Mouse (Mus musculus): ENCODE results near the gene Map7.
A peak's percentile ranks its signal among the peaks of the same experiment; 100 is the strongest.

The Map7 gene

DNA sequence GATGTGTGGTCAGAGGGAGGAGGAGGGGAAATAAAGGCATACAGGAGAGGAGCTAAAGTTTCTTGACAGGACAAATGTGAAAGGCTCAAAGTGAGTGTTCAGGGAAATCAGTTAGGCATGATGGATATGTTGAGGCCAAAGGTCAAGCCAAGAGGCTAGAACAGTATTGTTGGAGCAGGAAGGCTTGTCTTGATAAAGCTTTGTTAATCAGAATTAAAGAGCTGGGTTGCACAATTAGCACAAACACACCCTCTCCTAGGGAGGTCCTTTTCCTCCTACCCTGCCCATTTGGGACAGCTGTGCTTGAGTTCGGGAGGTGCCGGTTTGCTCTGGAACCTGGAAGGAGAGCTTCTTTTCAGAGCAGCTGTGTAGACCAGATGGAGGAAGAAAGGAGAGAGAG lies 5.2 kb downstream of the Map7 start:
- no peak for DNase-seq (ENCODE audit: low spot score)

DNA sequence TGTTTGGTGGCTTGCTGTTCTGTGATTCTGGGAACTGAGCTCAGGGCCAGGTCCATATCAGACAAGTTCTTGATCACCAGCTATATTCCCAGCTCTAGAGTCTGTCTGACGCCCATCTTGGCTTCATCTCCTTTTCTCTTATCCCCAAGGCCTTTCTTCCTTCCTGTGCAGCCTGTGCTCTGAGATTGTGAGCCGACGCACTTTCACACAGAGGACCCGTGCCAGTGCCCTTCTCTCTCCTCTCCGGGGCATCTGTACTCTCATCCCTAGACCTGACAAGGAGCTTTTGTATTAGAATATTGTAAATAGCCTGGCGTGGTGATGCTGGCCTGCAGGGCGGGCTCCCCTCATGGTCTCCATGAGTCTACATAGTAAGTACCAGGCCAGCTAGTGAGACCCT lies 7.1 kb downstream of the Map7 start:
- no peak for DNase-seq (ENCODE audit: low spot score)

DNA sequence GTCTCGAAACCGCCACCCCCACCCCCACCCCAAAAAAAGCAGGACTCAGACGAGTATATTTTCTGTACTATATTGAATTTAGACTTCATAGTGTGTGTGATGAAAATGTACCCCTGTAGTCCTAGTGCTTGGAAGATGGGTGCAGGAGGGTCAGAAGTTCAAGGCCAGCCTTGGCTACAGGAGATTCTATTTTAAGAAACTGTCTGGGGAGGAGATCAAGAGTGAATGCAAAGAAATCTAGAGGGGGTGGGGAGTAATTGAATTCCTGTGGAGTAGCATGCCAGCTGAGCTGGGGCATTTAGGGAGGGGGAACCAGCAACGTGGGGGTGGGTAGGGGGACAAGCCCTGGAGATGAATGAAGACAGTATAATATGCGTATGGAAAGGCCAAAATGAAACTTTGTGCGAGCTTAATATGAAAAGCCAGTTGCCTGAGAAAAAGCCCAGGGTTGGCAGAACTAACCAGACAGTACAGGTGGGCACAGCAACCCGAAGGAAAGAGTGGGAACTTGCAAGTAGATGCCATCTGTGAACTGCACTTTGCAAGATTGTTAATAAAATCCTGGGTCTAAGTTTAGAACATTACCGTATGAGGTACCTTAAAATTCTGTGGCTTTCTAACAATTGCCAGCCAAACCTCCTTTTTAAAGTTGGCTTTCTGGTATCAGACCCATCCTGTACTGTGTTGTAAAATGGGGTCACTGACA lies 8.9 kb downstream of the Map7 start:
- DNase-seq (ENCODE audit: low spot score) = no peak

DNA sequence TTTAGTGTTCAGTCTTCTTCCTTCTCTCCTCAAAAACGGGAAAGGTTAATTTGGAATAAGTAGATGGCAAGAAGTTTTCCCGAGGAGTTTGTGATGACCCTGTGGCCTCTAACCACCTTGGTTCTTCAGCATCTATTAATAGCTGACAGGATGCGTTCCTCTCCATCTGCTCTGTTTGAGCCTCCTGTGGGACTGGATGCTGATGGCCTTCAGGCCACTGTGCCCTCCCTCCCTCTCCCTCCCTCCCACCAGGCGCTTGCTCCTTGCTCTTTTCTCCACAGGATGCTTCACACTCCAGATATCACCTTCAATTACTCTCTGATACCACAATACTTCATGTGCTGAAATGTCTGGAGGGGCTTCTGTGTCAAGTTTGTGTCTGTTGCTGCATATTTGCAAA lies 10.5 kb downstream of the Map7 start:
- no peak for DNase-seq (ENCODE audit: low spot score)

DNA sequence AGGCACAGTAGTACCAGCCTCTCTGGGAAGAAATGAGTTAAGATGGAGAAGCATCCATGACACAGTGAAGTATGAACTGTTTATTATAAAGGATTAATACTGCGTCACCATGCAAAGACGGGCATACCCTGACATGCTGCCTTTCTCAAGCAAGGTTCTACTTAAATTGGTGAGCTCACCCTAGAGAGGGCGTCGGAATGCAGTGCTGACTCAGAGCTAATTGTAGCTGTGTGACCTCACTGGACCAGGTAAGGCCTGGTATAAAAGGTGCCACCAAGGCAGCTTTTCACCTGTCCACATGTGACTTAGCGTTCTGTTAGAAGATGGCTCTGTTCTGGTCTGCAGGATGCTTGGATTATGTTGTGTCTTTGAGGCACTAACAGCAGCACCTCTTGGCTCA lies 11.0 kb downstream of the Map7 start:
- no peak for DNase-seq (ENCODE audit: low spot score)

DNA sequence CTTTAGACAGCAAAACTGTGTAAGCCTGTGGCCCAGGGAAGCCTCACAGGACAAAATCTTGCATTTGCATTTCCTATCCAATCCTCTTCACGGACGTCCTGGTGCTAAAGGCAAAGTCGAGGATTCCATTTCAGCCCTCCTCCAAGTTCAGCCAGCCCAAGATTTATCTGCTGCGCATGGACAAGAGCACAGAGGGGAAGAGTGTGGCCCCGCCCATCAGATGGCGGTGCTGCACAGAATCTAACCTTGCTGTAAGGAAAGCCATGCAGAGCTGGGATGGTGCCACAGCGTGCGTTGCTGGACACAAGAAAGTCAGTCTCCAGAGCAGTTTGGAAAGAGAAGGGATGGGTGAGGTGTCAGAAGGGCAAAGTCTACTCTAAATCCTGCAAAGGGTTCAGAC lies 12.6 kb downstream of the Map7 start:
- no peak for DNase-seq (ENCODE audit: low spot score)

DNA sequence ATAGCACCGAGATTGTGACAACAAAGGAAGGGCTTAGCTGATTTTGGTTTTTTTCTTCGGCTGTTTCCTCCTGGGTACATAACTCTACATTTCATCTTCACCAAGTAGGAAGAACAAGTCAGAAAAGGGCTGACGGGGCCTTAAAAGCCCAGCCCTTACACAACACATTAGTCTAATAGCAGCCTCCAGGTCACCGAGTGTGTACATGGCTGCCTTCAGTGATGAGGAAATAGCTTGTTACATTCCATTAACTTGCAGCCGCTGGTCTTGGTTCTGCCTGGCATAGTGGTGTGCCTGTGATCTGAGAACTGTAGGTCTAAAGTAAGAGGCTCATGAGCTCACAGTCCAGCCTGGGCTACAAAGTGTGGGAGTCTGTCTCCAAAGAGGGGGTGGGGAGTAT lies 16.5 kb downstream of the Map7 start:
- no peak for DNase-seq (ENCODE audit: low spot score)

DNA sequence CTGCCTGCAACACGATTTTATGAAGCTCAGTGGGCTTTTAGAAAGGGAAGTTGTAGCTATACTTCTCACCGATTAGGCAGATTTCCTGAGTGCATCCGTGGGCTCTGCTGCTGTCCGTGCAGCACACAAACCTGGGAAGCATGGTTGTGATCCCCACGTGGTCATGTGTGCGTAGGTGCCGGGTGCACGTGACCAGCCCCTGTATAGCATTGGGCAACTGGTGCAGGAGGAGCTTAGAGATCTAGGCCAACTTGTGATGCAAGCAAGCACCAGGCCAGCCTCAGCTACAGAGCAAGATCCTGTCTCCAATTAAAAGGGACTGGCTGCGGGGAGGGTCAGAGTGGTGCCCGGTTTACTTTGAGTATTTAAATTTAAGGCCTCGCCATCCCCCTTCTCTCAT lies 18.5 kb downstream of the Map7 start:
- no peak for DNase-seq (ENCODE audit: low spot score)

DNA sequence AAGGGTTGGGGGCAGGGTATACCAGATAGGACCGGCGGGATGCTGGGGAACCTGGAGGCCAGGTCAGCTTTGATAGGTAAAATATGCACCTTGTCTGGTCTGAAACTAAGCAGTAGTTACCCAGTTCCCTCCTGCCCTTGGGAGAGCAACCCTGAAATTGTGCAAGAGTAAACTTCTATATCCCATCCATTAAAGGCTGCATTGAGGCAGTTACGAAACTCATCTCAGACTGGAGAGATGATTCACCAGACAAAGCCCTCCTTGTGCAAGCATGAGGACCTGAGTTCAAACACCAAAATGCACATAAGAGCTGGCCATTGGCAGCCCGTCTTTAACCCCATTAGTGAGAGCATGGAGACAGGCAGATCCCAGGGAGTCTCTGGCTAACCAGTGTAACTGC lies 19.2 kb downstream of the Map7 start:
- no peak for DNase-seq (ENCODE audit: low spot score)

DNA sequence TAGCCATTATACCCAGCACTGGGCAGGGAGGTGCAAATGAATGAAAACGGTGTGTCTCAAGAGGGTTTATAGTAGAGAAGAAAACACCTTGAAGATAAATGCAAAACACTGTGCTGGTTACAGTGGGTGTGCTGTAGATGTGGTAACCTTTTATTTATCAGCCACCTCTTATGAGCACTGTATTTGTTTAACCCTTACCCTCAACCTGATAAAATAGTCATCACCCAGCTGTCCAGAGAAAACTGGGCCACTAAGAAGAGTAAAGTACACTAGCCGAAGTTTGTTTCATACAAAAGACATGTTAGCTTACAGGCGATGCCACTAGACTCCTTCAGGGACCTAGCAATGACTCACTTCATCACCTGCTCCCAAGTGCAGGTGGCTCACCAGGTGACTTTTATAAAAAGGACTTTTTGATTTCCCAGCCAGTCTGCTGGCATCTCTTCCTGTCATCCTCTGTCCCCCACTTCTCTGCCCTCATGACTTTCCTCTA lies 21.0 kb downstream of the Map7 start:
- DNase-seq (ENCODE audit: low spot score) = no peak

DNA sequence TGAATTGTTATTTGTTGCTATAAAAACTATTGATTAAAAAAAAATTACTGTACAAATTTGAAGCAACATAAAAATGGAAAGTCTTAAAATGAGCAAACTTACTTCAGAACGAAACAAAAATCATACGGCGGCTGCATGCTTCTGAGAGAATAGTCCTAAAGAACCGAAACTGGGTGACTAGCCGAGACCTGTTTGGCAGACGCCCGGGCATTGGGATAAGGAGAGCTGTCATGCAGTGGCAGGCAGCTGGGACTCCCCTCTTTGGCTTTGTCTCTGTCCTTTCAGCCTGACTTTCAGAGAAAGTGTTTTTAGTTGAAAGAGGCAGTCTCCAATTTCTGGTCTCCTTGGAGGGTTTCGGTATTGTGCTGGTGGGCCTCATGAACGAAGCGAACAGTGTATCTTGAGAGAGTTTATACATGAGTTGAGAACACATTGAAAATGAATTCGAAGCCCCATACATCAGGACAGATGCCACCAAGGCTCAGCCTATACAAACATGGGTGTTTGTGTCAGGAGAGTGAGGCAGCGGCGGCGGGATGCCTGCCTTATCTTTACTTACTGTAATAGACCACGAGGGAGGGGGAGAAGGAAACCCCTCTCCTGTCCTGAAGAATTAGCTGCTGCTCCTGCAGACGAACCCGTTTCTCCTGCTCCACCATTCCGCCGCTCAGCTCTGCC lies 21.8 kb downstream of the Map7 start:
- DNase-seq (ENCODE audit: low spot score) = no peak

DNA sequence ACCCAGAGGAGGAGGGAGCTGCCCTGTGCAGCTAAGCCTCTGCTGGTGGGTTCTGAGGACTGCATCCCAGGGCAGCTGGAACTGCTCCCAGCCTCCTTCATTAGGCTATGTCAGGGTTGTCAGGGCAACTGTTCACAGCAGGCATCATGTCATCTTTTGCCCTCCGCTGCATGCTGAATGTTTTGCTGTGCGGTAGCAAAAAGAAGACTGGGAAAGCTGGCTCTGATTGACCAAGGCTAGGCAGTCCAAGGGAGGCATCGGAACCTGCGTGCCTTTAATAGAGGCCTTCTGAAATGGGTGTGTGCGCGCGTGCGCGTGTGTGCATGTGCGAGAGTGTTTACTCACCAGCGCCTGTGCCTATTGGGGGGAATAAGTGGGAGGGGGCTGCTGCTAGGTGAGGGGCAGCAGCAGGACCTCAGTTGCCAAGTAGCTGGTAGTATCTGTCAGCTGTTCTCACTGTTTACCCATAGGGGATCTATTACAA lies 22.4 kb downstream of the Map7 start:
- no peak for DNase-seq (ENCODE audit: low spot score)

DNA sequence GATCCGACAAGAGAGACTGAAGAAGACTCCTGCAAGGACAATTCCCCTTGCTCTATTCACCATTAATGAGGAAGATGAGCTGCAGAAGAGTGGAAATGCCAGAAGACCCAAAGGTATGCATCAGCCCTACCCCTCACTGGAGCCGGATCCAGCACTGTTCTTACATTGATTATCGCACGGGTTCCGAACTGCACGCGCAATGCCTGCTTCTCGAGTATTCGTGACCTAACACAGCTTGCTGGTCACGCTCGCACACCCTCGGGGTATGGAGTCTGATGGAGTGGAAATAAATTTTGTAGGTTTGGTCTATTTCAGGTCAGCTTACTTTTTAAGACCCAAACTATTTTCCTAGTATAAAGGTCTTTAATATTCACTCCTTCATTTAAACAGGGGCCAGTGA lies 22.9 kb downstream of the Map7 start:
- DNase-seq (ENCODE audit: low spot score) = no peak

DNA sequence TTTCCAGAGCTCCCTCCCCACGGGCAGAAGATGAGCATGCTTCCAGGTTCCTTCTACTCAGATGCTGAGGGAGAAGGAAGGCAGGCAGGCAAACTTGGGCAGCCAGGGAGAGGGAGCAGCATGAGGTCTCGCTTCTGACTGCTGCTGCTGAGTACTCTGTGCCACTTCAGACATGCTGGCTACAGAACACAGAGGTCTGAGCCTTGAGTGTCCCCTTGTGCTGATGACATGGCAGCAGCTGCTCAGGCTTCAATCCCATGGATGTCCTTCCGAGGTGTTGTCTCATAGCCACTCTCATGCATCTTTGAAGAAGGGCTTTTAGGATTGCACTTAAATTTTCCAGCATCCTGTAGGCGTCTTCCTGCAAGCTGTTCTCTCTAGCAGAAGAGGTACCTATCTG lies 23.5 kb downstream of the Map7 start:
- DNase-seq (ENCODE audit: low spot score) = no peak

DNA sequence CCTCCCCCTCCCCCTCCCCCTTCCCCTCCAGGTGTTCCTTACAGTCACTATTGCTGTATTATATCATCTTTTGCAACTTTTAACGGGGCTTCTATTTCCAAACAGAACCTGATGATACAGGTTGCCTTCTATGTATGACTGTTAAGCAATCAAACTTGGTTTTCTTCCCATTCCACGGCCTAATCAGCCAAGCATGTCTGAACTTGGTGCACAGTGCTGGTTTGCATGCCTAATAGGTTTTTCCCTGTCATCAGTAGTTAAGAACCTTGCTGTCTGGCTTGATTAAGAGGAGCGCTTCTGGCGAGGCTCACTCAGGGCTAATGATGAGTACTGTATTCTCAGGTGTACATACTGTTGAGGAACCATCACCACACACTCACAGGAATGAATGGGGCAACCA lies 25.5 kb downstream of the Map7 start:
- no peak for DNase-seq (ENCODE audit: low spot score)

DNA sequence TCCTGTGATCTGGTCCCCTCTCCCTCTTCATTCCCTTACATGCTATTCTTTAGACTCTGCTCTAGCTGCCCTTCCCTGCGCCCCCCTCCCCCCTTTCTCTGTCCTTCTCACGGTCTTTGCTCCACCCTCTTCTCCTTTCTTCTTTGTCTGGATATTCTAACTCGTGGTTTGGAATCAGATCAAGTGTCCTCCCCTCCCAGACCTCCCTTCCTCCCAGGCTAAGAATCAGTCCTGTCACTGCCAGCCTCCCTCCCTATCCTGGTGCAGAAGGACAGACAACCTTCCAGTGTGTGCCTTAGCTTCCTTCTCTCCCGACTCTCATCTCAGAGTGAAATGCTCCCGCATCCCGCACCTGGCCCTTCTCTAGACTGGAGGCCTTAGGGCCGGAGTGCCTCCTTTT lies 27.8 kb downstream of the Map7 start:
- no peak for DNase-seq (ENCODE audit: low spot score)

DNA sequence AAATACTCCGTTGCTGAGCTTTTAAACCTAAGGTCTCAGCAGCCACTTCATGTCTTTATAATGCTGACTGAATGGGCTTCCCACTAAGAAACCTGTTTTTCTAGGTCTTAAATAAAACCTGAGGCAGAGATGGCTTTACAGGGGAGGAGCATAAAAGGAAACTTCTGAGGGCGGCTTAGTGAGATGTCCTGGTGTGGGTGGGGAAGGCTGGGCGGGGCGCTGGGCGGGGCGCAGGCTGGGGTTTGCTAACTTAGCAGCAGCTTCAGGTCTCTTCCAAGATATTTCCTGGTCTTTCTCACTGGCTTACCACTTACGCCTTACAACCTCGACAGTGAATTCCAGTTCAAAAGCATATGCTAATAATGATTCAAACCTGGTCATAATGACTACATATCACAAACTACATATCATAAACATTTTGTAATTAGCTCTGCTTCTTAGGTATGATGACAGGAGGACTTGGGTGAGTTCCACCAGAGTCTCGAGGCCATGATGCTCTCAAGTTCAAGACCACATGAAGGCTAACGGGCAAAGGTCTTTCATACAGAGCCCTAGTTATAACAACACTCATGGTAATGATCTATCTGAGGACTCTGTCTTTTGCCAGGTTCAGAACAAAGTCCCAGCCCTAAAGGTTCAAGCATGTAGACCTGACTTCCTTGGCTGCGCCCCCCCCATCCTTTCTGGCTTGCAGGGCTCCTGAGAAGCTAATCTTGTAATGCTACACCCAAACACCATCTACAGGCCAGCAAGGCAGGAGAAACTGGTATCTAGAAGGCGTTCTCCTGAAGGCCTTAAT lies 30.7 kb downstream of the Map7 start:
- DNase-seq (ENCODE audit: low spot score) = peak; percentile 67

DNA sequence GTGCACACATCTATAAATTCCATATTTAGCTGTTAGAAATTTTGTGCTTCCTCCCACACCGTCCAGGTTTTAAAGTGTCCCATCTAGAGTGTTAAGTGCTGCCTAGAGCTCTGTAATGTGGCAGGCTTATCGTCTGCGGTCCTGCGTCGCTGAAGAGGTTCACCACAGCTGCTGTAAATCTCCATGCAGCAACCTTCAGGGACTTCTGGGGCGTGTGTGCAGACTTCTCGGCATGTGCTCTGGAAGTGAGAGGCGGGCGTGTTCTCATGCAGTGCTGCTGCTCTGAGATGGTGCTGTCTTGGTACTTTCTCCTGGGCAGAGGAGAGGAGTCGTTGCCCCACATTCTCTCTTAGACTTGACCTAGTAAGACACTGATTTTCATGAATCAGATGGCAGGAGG lies 32.9 kb downstream of the Map7 start:
- no peak for DNase-seq (ENCODE audit: low spot score)

DNA sequence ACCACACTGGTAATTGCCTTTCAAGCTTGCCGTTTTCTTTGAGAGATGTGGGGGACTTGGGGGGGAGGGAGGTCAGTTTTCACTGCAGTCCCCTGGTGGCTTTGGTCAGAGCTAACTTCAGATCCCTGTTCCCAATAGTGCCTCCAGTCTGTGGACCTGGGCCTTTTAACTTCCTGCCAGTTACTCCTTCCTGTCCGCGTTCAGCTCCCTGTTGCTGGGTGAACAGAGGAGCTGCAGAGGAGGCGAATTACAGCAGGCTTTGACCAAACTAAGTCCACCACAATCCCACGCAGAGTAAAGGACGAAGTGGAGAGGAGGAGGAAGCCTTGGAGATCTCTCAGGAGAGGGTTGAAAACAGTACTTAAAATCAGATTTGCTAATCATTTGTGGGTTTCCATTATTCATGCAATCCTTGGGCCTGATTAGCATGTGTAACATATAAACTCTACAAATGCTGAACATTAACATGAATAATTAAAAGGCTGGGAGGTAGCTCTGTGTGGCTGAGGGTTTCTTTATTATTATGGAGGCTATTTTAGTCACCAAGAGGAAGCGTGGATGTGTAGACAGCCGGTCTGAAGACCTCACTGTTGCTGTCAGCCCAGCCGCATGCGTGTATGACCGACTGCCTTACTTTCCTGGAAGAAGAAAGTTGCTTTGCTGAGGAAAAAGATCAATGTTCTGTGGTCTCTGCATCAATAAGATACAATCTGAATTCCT lies 33.6 kb downstream of the Map7 start:
- no peak for DNase-seq (ENCODE audit: low spot score)

DNA sequence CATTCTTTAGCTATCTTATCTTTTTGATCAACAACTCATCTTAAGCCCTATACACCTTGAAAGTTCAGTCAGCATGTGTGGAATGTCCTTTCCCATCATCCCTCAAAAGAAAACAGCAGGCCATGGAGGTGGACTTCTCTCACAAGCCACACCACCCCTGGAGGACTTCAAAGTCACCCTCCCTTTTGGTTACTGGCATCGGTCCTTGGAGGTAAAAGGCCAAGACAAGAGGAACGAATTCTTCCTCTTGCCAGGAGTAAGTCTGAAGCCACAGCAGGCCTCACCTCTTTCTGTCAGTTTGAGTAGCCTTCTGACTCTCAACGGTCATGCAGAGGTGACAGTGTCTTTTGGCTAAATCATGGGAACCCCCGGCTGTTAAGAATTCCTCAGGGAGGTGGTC lies 36.1 kb downstream of the Map7 start:
- DNase-seq (ENCODE audit: low spot score) = no peak

DNA sequence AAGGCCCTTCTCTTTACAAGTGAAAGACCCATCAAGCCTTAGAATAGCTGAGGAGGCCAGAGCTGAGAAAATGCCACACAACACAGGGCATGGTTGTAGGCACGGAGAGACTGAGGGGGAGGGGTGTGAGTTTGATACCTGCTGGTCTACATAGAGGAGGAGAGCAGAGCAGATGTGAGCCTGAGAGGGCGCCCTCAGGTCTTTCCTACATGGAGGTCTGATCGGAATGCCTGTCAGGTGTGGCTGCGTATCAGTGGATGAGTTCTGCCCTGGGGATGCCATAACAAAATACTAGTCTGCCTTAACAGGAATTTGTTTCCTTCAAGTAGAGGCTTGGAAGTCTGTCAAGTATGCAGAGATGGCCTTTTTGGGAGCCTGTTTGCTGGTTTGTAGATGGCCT lies 37.0 kb downstream of the Map7 start:
- no peak for DNase-seq (ENCODE audit: low spot score)

DNA sequence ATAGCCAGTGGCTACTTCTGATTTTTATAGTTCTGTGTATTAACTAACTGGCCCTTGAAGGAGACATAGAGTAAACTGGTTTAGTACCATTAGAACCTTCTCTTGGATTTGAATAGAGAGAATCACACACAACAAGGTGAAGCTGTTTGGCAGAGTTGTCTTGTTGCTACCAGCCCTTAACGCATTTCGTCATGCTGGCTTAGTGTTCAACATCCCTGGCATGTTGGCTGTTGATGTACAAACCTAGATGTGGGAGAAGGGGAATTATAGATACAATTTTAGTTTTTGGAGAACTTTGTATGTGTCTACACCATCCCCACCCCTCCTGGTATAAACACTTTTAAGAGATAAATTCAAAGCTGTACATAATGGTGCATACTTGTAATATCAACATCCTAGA lies 37.5 kb downstream of the Map7 start:
- no peak for DNase-seq (ENCODE audit: low spot score)
